Mouse (Mus musculus) midbrain, embryonic 10.5 days (tissue): ENCODE measurements at regions not wholly inside any gene's neighbourhood (a gene's known extent, or its start where the extent isn't known, plus 50 kb on each side); places are given as distances from the start of the nearest gene placed in this dataset. TPM values are rescaled to one million over a fixed set of nuclear protein-coding genes. Genes with fewer than 3 reads are reported as not detected.
A peak's percentile ranks its signal among the peaks of the same experiment; 100 is the strongest.

ENCODE experiments used
- DNase-seq: peaks from one replicate; pipeline ENCODE4 v3.0.0-alpha.2; 2017; ENCODE audit warnings: low spot score
- H3K27ac ChIP-seq: fragments of 300-500 bp; sonication (generic); replicated peaks from 2 replicates; pipeline ENCODE4 v1.5.1; 2016; ENCODE audit warnings: mild to moderate bottlenecking
- H3K27me3 ChIP-seq: fragments of 300-500 bp; sonication (generic); 2 replicates; pipeline ENCODE4 v1.6.1; 2016; ENCODE audit warnings: low read depth, mild to moderate bottlenecking; ENCODE audit not compliant: poor library complexity, severe bottlenecking
- H3K36me3 ChIP-seq: fragments of 300-500 bp; sonication (generic); 2 replicates; pipeline ENCODE4 v1.6.1; 2016; ENCODE audit warnings: mild to moderate bottlenecking, moderate library complexity
- H3K4me1 ChIP-seq: fragments of 300-500 bp; sonication (generic); 2 replicates; pipeline ENCODE4 v1.6.1; 2016
- H3K4me3 ChIP-seq: fragments of 300-500 bp; sonication (generic); 2 replicates; pipeline ENCODE4 v1.5.1; 2016; ENCODE audit warnings: mild to moderate bottlenecking, moderate library complexity
- H3K9me3 ChIP-seq: fragments of 300-500 bp; sonication (generic); replicated peaks from 2 replicates; pipeline ENCODE4 v1.6.1; 2016; ENCODE audit warnings: mild to moderate bottlenecking
- WGBS: fragments of 180-500 bp; shearing (Covaris S2); methylation state at CpG from one replicate; pipeline ENCODE4 v1.1.7; 2016; 5-methylcytosine and 5-hydroxymethylcytosine counted together
- microRNA-seq: library from miRNA; unstranded; fragments of <30 nt; microRNA quantifications from one replicate; pipeline ENCODE4, GENCODE M21; 2017

- H3K27ac ChIP-seq: peak overlapping the region; percentile 81
- WGBS: 64% methylated on average over 9 of the region's 9 CpGs
- H3K4me3 ChIP-seq: peak overlapping the region; percentile 24
- H3K27me3 ChIP-seq: peaks cover 26% of the 10 kb centered on the region; the same call in 1 of the 2 replicates
- DNase-seq: no peak
- H3K36me3 ChIP-seq: no peaks in the 10 kb centered on the region
- H3K9me3 ChIP-seq: no peaks in the 10 kb centered on the region
- peaks cover 47% of the 10 kb centered on the region for H3K4me1 ChIP-seq
These were observed 144.5 kb upstream of the Kcnab2 start for GRCm38 (mm10) chr4:152622022-152622777.

GRCm38 (mm10) chr4:152617636-152618035, 140.0 kb upstream of the Kcnab2 start:
- H3K36me3 ChIP-seq: no peaks in the 10 kb centered on the region
- 73% methylated on average over 3 of the region's 3 CpGs for WGBS
- H3K27me3 ChIP-seq: no peaks in the 10 kb centered on the region
- H3K27ac ChIP-seq: no peak overlapping the region
- no peak for DNase-seq
- no peak overlapping the region for H3K4me3 ChIP-seq
- H3K9me3 ChIP-seq: no peaks in the 10 kb centered on the region
- H3K4me1 ChIP-seq: peaks cover 9% of the 10 kb centered on the region

- no peaks in the 10 kb centered on the region for H3K27me3 ChIP-seq
- 0 out of 2 replicates have a peak, but pooled peaks cover 2% of the 10 kb centered on the region for H3K4me1 ChIP-seq
- H3K27ac ChIP-seq: no peak overlapping the region
- no peaks in the 10 kb centered on the region for H3K9me3 ChIP-seq
- 95% methylated on average over 2 of the region's 2 CpGs for WGBS
- no peak overlapping the region for H3K4me3 ChIP-seq
- H3K36me3 ChIP-seq: no peaks in the 10 kb centered on the region
- DNase-seq: no peak
These were observed 137.5 kb upstream of the Kcnab2 start for GRCm38 (mm10) chr4:152615155-152615554.

DNA sequence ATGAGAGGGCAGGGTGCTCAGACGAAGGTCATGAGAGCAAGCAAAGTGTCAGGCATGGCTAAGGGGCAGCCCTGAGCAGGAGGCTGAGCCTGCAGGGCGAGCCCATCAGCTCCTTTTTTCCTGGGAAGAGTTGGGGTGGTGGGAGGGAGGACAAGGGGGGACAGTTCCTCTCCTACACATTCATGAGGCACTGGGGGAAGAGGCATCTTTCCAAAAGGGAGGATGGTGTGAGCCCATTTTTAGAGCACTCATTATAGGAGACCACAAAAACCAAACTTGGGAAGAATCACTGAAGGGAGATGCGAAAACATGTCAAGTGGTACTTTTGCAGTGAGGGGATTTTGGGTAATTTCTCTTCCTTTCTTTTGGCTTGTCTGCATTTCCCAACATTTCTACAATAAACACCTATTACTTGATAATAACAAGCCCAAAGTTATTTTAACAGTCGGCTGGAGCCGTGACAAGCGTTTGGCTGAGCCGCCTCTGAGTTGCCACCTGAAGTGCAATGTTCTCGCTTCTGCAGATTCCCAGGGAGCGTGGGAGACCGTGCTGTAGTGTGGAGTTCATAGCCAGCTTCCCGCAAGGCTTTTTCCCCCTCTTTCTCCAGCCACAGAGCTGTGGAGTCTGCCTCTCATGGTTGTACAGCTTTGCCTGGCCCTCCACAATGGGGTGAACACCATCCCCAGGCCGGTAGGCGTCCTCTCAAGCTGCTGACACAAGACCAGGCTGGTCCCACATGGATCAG, 136.9 kb upstream of the Kcnab2 start:
- Histone ChIP-seq H3K9me3 (no peaks in the 10 kb centered on the region), H3K27ac (no peak overlapping the region), H3K27me3 (no peaks in the 10 kb centered on the region), H3K36me3 (no peaks in the 10 kb centered on the region), H3K4me1 (0 out of 2 replicates have a peak, but pooled peaks cover 2% of the 10 kb centered on the region), H3K4me3 (no peak overlapping the region)
- DNase-seq: no peak
- 91% methylated on average over 13 of the region's 13 CpGs for WGBS

Small RNA genes in the stretch of these regions (microRNA-seq; reads per million reads assigned to microRNA genes)
- gene Gm25779: not detected
